Mouse (Mus musculus) liver, embryonic 14.5 days (tissue): ENCODE data around the gene Uqcr11.

Experiments
- CTCF ChIP-seq: IDR thresholded peaks from 2 replicates; pipeline ENCODE4 v1.5.1; 2016; ENCODE audit warnings: antibody characterized with exemption, low read depth, control low read depth
- EP300 ChIP-seq: IDR thresholded peaks from 2 replicates; pipeline ENCODE4 v1.6.1; 2016; ENCODE audit warnings: antibody characterized with exemption, low read depth

- no peak for TF ChIP-seq CTCF
- no peak for TF ChIP-seq EP300
Measured at GRCm38 (mm10) chr10:80390697-80391096, 15.9 kb downstream of the Uqcr11 start.
